Mouse (Mus musculus) erythroblast, embryonic 14.5 days (primary cell): Measurements from ENCODE around the gene Mettl1.

Source experiments
- GATA1 ChIP-seq: IDR thresholded peaks from 2 replicates; pipeline ENCODE4 v1.6.1; 2012; ENCODE audit warnings: low read length, inconsistent platforms, mixed read lengths
- TAL1 ChIP-seq: IDR thresholded peaks from 3 replicates; pipeline ENCODE4 v1.6.1; 2012; ENCODE audit warnings: low read length, inconsistent platforms, mixed read lengths

- TF ChIP-seq GATA1, result no peak
- TF ChIP-seq TAL1, result no peak
Measured at GRCm38 (mm10) chr10:127000529-127000928, 40.7 kb upstream of the Mettl1 start, which contains the start of gene Avil.
